Mouse (Mus musculus) embryonic fibroblast, embryonic 13.5 days (primary cell): ENCODE results near the gene Them4. TPM values are rescaled to one million over a fixed set of nuclear protein-coding genes. Genes with fewer than 3 reads are reported as not detected.
A peak's percentile ranks its signal among the peaks of the same experiment; 100 is the strongest.

Source experiments
- H3K27ac ChIP-seq: 2 replicates; pipeline ENCODE4 v1.5.1; 2012; ENCODE audit warnings: low read length, control low read depth, inconsistent platforms; ENCODE audit not compliant: insufficient read depth
- H3K4me1 ChIP-seq: 2 replicates; pipeline ENCODE4 v1.6.1; 2011; ENCODE audit warnings: low read length; ENCODE audit not compliant: control insufficient read depth, insufficient read depth
- H3K4me3 ChIP-seq: 2 replicates; pipeline ENCODE4 v1.5.1; 2011; ENCODE audit warnings: mild to moderate bottlenecking, control low read depth, low read length; ENCODE audit not compliant: insufficient read depth
- CTCF ChIP-seq: IDR thresholded peaks from 2 replicates; pipeline ENCODE4 v1.5.1; 2011; ENCODE audit warnings: mild to moderate bottlenecking, control low read depth, low read length, moderate library complexity, borderline replicate concordance; ENCODE audit not compliant: insufficient read depth
- POLR2A ChIP-seq: IDR thresholded peaks from 2 replicates; pipeline ENCODE4 v1.6.1; 2011; ENCODE audit warnings: low read depth, mild to moderate bottlenecking, control low read depth, low read length, moderate library complexity
- polyA plus RNA-seq: library from polyadenylated mRNA; stranded (reverse); fragments of >200 nt; gene quantifications from 2 replicates; pipeline ENCODE4 v1.2.4, GENCODE M21; 2011; ENCODE audit warnings: low read depth; ENCODE audit not compliant: missing spikeins, insufficient read length

The Them4 gene
- polyA plus RNA-seq, 1 experiment: 10.6 TPM

- TF ChIP-seq CTCF: no peak
- TF ChIP-seq POLR2A: no peak
- no peak overlapping the region for H3K4me3 ChIP-seq
- no peaks in the 10 kb centered on the region for H3K4me1 ChIP-seq
- no peak overlapping the region for H3K27ac ChIP-seq
Measured at GRCm38 (mm10) chr3:94364154-94364526, 54.3 kb downstream of the Them4 start.

- H3K4me1 ChIP-seq: no peaks in the 10 kb centered on the region
- no peak overlapping the region for H3K27ac ChIP-seq
- TF ChIP-seq POLR2A: no peak
- peak; percentile 78 for TF ChIP-seq CTCF
- H3K4me3 ChIP-seq: no peak overlapping the region
Measured at GRCm38 (mm10) chr3:94366761-94367160, 56.9 kb downstream of the Them4 start.

GRCm38 (mm10) chr3:94367511-94367910 lies 57.6 kb downstream of the Them4 start:
- Histone ChIP-seq H3K4me1 (no peaks in the 10 kb centered on the region), H3K27ac (no peak overlapping the region), H3K4me3 (no peak overlapping the region)
- no peak for TF ChIP-seq CTCF
- TF ChIP-seq POLR2A: no peak

GRCm38 (mm10) chr3:94368631-94369030 lies 58.7 kb downstream of the Them4 start:
- H3K4me3 ChIP-seq: no peak overlapping the region
- no peak overlapping the region for H3K27ac ChIP-seq
- no peak for TF ChIP-seq POLR2A
- TF ChIP-seq CTCF: no peak
- no peaks in the 10 kb centered on the region; the same call in 1 of the 2 replicates for H3K4me1 ChIP-seq

GRCm38 (mm10) chr3:94369709-94370108 lies 59.8 kb downstream of the Them4 start:
- H3K27ac ChIP-seq: no peak overlapping the region
- no peaks in the 10 kb centered on the region; the same call in 1 of the 2 replicates for H3K4me1 ChIP-seq
- no peak overlapping the region for H3K4me3 ChIP-seq
- TF ChIP-seq POLR2A: no peak
- no peak for TF ChIP-seq CTCF

GRCm38 (mm10) chr3:94371637-94372036 lies 61.7 kb downstream of the Them4 start:
- H3K4me1 ChIP-seq: no peaks in the 10 kb centered on the region; the same call in 1 of the 2 replicates
- no peak overlapping the region for H3K4me3 ChIP-seq
- TF ChIP-seq POLR2A: no peak
- no peak for TF ChIP-seq CTCF
- H3K27ac ChIP-seq: no peak overlapping the region

- no peaks in the 10 kb centered on the region; the same call in 1 of the 2 replicates for H3K4me1 ChIP-seq
- TF ChIP-seq POLR2A (no peak), CTCF (no peak)
- H3K4me3 ChIP-seq: no peak overlapping the region
- H3K27ac ChIP-seq: no peak overlapping the region
Measured at GRCm38 (mm10) chr3:94372038-94372437, 62.1 kb downstream of the Them4 start.

GRCm38 (mm10) chr3:94372641-94373040 lies 62.8 kb downstream of the Them4 start, which contains the start of gene Rorc:
Rorc (plus strand) TSS chr3:94372794.
- no peak within 1 kb of the TSS for H3K4me3 ChIP-seq
- H3K4me1 ChIP-seq: no peaks in the 10 kb centered on the region; the same call in 1 of the 2 replicates
- H3K27ac ChIP-seq: no peak within 1 kb of the TSS
- TF ChIP-seq POLR2A: no peak
- no peak for TF ChIP-seq CTCF

- H3K4me3 ChIP-seq: no peak overlapping the region
- H3K27ac ChIP-seq: no peak overlapping the region
- H3K4me1 ChIP-seq: no peaks in the 10 kb centered on the region; the same call in 1 of the 2 replicates
- TF ChIP-seq CTCF: no peak
- TF ChIP-seq POLR2A: no peak
Measured at GRCm38 (mm10) chr3:94373090-94373489, 63.2 kb downstream of the Them4 start.

- Histone ChIP-seq H3K4me3 (no peak overlapping the region), H3K27ac (no peak overlapping the region), H3K4me1 (no peaks in the 10 kb centered on the region; the same call in 1 of the 2 replicates)
- TF ChIP-seq POLR2A: no peak
- TF ChIP-seq CTCF: no peak
Measured at GRCm38 (mm10) chr3:94373597-94374011, 63.7 kb downstream of the Them4 start.

- Histone ChIP-seq H3K4me1 (no peaks in the 10 kb centered on the region; the same call in none of the 2 replicates), H3K27ac (no peak overlapping the region), H3K4me3 (no peak overlapping the region)
- TF ChIP-seq POLR2A: no peak
- TF ChIP-seq CTCF: no peak
Measured at GRCm38 (mm10) chr3:94374636-94375035, 64.7 kb downstream of the Them4 start.
